ENCODE assay signal across 9 mouse cellular contexts in the genomic region with DNA sequence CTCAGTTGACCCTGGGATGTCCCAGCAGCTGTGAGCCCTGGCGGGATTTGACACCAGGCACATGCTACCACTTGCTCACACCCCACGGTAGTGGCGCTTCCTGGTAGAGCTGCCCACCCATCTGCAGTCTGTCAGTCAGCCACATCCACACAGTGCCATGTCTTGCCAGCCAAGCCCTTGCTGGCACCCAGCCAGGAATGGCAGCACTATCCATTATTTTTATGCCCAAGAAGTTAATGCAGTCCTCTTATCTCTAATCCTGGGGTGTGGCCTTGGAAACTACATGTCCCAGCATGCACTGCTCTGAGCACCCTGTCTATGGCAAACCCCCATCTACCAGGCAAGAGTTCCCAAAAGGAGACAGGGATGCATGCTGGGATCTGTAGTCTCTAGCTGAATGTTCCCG.
DNase-seq lines count a peak whose midpoint lies in the region; ATAC-seq and TF ChIP-seq lines count a peak whose summit lies in the region.
"Had no signal": no experiment of that assay in that cellular context is flagged by ENCODE, and none has a peak within 500 bp of the region (broad histone marks: within the 10 kb centered on the region; RNA-seq: fewer than 3 reads in every experiment).

No protein-coding gene starts in this region.

- peaks cover 16% of the 10 kb centered on the region for H3K27me3 ChIP-seq in heart, embryonic 11.5 days (ENCODE audit: control insufficient read depth, insufficient read depth, low read length)
- peaks cover 4% of the 10 kb centered on the region for H3K27me3 ChIP-seq in CH12.LX (replicated peaks)
- H3K27me3 ChIP-seq in stomach, postnatal 0 days (ENCODE audit: control insufficient read depth, insufficient read depth, low read length): no peaks in the 10 kb centered on the region
- peaks cover 21% of the 10 kb centered on the region for H3K27me3 ChIP-seq in kidney, embryonic 15.5 days

- ATAC-seq in heart, embryonic 11.5 days (replicated peaks; ENCODE audit: insufficient number of reproducible peaks, low FRiP score, low TSS enrichment): no peak
- peak; percentile 13; the same call in 1 of the 2 replicates for ATAC-seq in stomach, postnatal 0 days (ENCODE audit: low FRiP score, low TSS enrichment)
- no peak for ATAC-seq in kidney, embryonic 15.5 days (replicated peaks; ENCODE audit: low FRiP score)

- no peak for TF ChIP-seq EP300 in CH12.LX (IDR thresholded peaks at IDR 0.05; ENCODE audit: low read length)
- TF ChIP-seq EP300 in stomach, postnatal 0 days (optimal IDR thresholded peaks at IDR 0.05): no peak

- H3K27ac ChIP-seq in heart, embryonic 11.5 days (ENCODE audit: low read depth, low read length): no peak overlapping the region
- no peak overlapping the region for H3K27ac ChIP-seq in CH12.LX (ENCODE audit: insufficient read depth, low read depth)
- no peak overlapping the region for H3K27ac ChIP-seq in layer of hippocampus, adult 2 months
- no peak overlapping the region for H3K27ac ChIP-seq in stomach, postnatal 0 days (replicated peaks)
- H3K27ac ChIP-seq in kidney, embryonic 15.5 days: no peak overlapping the region
- H3K27ac ChIP-seq: macrophage had no signal

- 58% methylated on average over 4 of the region's 4 CpGs for WGBS in heart, embryonic 11.5 days (ENCODE audit: insufficient replicate concordance)
- WGBS in stomach, postnatal 0 days: 40% methylated on average over 4 of the region's 4 CpGs
- WGBS in kidney, embryonic 15.5 days: 82% methylated on average over 4 of the region's 4 CpGs

- no peak overlapping the region for H3K4me3 ChIP-seq in heart, embryonic 11.5 days (ENCODE audit: low read depth, low read length)
- H3K4me3 ChIP-seq in CH12.LX (replicated peaks in 1 of 3; ENCODE audit: low read depth in 2 of 3, low read length in 2 of 3, poor library complexity in 1 of 3): no peak overlapping the region
- H3K4me3 ChIP-seq in layer of hippocampus, adult 2 months: no peak overlapping the region
- no peak overlapping the region for H3K4me3 ChIP-seq in stomach, postnatal 0 days (ENCODE audit: low read depth, low read length)
- H3K4me3 ChIP-seq in kidney, embryonic 15.5 days (replicated peaks): no peak overlapping the region

- TF ChIP-seq POLR2A in CH12.LX (IDR thresholded peaks at IDR 0.05; ENCODE audit: low read depth, low read length): no peak

- in situ Hi-C loops in CH12.LX (cut with MboI; ENCODE audit: low pct_ligation_motif_present, low pct_unique_long_range_greater_than_20kb, low sequenced_read_pairs): no loop called here

- H3K79me2 ChIP-seq in CH12.LX (replicated peaks; ENCODE audit: control insufficient read depth, extremely low read depth, insufficient read depth, poor library complexity, severe bottlenecking): no peaks in the 10 kb centered on the region

- H3K4me2 ChIP-seq in heart, embryonic 11.5 days: no peak overlapping the region
- H3K4me2 ChIP-seq in CH12.LX (ENCODE audit: insufficient read depth, low read depth, poor library complexity, severe bottlenecking): no peak overlapping the region
- no peak overlapping the region for H3K4me2 ChIP-seq in stomach, postnatal 0 days (replicated peaks; ENCODE audit: low read depth)
- H3K4me2 ChIP-seq in kidney, embryonic 15.5 days: no peak overlapping the region

- DNase-seq in heart, adult 11 months: peak; percentile 93
- no peak for DNase-seq in CH12.LX (ENCODE audit: extremely low read depth)
- DNase-seq in brain, adult 2 months (ENCODE audit: low read depth, low spot score): peak; percentile 83
- peak; percentile 57 to 63 for DNase-seq in layer of hippocampus, adult 2 months (ENCODE audit: low spot score in 2 of 2)
- peak; percentile 56 for DNase-seq in stomach, postnatal 0 days (ENCODE audit: low spot score)
- no peak for DNase-seq in yolk sac, embryonic 10.5 days (ENCODE audit: low spot score)

- no peak overlapping the region for H3K9ac ChIP-seq in heart, embryonic 11.5 days (ENCODE audit: low read depth, low read length)
- H3K9ac ChIP-seq in CH12.LX (ENCODE audit: insufficient read depth, low read depth): no peak overlapping the region
- H3K9ac ChIP-seq in stomach, postnatal 0 days (ENCODE audit: low read length): no peak overlapping the region
- H3K9ac ChIP-seq in kidney, embryonic 15.5 days: no peak overlapping the region

- peaks cover 26% of the 10 kb centered on the region for H3K4me1 ChIP-seq in heart, embryonic 11.5 days (ENCODE audit: control insufficient read depth, insufficient read depth, low read length)
- H3K4me1 ChIP-seq in CH12.LX (ENCODE audit: control insufficient read depth in 1 of 2, insufficient read depth in 2 of 2): peaks cover 13 to 17% of the 10 kb centered on the region in 2 experiments
- H3K4me1 ChIP-seq in stomach, postnatal 0 days (replicated peaks; ENCODE audit: control insufficient read depth, insufficient read depth): peaks cover 2% of the 10 kb centered on the region; the same call in 1 of the 2 replicates
- peaks cover 43% of the 10 kb centered on the region for H3K4me1 ChIP-seq in kidney, embryonic 15.5 days

- no peak for TF ChIP-seq RAD21 in CH12.LX (IDR thresholded peaks at IDR 0.05; ENCODE audit: low read depth, low read length)

- no peak for TF ChIP-seq CTCF in CH12.LX (conservative IDR thresholded peaks at IDR 0.05 in 1 of 2, IDR thresholded peaks at IDR 0.05 in 1 of 2; ENCODE audit: low read depth in 2 of 2, low read length in 2 of 2)
- TF ChIP-seq CTCF in layer of hippocampus, adult 2 months (conservative IDR thresholded peaks at IDR 0.05): no peak
- no peak for TF ChIP-seq CTCF in stomach, postnatal 0 days (IDR thresholded peaks at IDR 0.05; ENCODE audit: low read depth)

- peaks cover 4% of the 10 kb centered on the region; the same call in 1 of the 2 replicates for H3K36me3 ChIP-seq in heart, embryonic 11.5 days (ENCODE audit: control insufficient read depth, insufficient read depth, low read length)
- peaks cover 0 to 22% of the 10 kb centered on the region in 2 experiments for H3K36me3 ChIP-seq in CH12.LX (replicated peaks in 1 of 2; ENCODE audit: control insufficient read depth in 1 of 2, insufficient read depth in 1 of 2, low read length in 1 of 2)
- H3K36me3 ChIP-seq in stomach, postnatal 0 days (ENCODE audit: control insufficient read depth, insufficient read depth, low read length): peaks cover 21% of the 10 kb centered on the region
- peaks cover 3% of the 10 kb centered on the region; the same call in 1 of the 2 replicates for H3K36me3 ChIP-seq in kidney, embryonic 15.5 days

- no peaks in the 10 kb centered on the region for H3K9me3 ChIP-seq in heart, embryonic 11.5 days (replicated peaks; ENCODE audit: control insufficient read depth, low read length)
- H3K9me3 ChIP-seq in CH12.LX (replicated peaks; ENCODE audit: low read length): no peaks in the 10 kb centered on the region
- H3K9me3 ChIP-seq in stomach, postnatal 0 days (ENCODE audit: control insufficient read depth, low read length): no peaks in the 10 kb centered on the region
- H3K9me3 ChIP-seq in kidney, embryonic 15.5 days (replicated peaks): no peaks in the 10 kb centered on the region

- dilution Hi-C loops in CH12.LX (cut with MboI; ENCODE audit: extremely low pct_ligation_motif_present, extremely low pct_unique_long_range_greater_than_20kb, low sequenced_read_pairs): no loop called here

TF ChIP-seq in CH12.LX, 34 proteins besides CTCF, POLR2A, EP300 and RAD21:
- TF ChIP-seq ZMIZ1 (IDR thresholded peaks at IDR 0.05; ENCODE audit: low read depth, low read length) (no peak), HCFC1 (IDR thresholded peaks at IDR 0.05; ENCODE audit: low read depth, low read length) (peak; percentile 67)

Comparison
In these comparisons a context has a peak if more than half of its experiments do, and no peak if none do; other contexts are left out.
1. DNase-seq: peak in heart, adult 11 months (single experiment), brain, adult 2 months (single experiment), layer of hippocampus, adult 2 months (2 of 2) and stomach, postnatal 0 days (single experiment); none in CH12.LX (single experiment) and yolk sac, embryonic 10.5 days (single experiment).